Mouse (Mus musculus) kidney, adult 2 months (tissue): ENCODE data around the gene Ctns.

Source experiments
- CTCF ChIP-seq: fragments of 200-500 bp; conservative IDR thresholded peaks from 2 replicates; pipeline ENCODE4 v1.5.1; 2011; ENCODE audit warnings: low read depth, mild to moderate bottlenecking, control low read depth, low read length, moderate library complexity, mixed read lengths; ENCODE audit not compliant: insufficient read depth, insufficient read length
- POLR2A ChIP-seq: fragments of 200-500 bp; IDR thresholded peaks from one replicate; pipeline ENCODE4 v1.6.1; 2011; ENCODE audit warnings: low read depth, low read length, control low read depth

DNA sequence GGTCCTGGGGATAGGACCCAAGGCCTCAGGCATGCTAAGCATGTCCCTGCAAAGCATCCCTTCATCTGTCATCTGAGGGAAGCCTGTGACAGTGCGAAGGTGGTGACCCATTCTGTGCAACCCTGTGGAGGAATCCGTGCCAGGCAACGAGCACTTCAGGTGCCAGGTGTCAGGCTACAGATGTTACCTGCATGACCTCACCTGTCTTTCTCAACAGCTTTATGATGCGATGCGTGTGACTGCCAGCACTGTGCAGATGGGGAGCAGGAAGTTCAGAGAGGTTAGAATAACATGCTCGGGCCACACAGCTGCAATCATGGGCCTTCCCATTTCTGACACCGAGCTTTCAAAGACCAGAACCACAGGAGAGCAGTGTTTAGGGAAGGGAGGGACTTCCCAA lies 6.4 kb upstream of the Ctns start:
- TF ChIP-seq CTCF (no peak), POLR2A (no peak)
